Mouse (Mus musculus) activated CD4-positive, CD25-positive, alpha-beta regulatory T cell (primary cell): ENCODE data around the gene Stk17b. TPM values are rescaled to one million over a fixed set of nuclear protein-coding genes. Genes with fewer than 3 reads are reported as not detected.

Experiments used
- polyA plus RNA-seq, 2 experiments: library from polyadenylated mRNA; unstranded; fragments of 100-300 nt; shearing (Covaris generic); gene quantifications; one replicate each; pipeline ENCODE4 v1.2.1; 2017

Stk17b gene
- 100 to 1,000 TPM; 366 to 505 TPM for polyA plus RNA-seq

DNA sequence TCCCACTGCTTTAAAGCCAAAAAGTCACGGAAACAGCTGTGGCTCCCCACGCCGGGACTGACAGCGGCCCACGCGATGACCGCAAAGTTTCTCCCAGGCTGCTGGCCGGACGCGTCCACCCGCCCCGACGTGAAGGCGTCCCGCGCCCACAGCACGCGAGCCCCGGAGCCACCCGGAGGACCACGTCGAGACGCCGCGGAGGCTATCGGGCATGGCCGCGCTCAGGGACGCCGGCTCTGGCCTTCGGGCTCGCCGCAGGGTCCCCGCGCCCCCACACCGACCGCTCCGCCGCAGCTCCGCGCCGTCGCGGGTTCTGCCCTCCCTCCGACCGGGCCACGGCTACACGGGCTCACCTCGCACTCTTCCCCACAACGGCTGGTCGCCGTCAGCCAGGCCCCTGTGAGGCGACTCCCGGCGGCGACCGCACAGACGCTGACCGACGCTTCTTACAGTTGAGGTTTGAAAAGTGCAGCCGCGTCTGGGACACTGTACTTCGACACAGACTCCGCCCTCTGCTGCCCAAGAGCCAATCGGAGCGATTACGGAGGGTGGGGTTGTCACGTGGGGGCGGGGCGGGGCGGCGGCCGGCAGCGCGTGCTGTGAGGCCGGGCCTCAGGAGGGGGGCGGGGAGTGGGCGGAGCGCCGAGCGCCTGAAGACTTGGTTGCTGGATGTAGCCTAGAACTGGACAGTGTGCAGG is at the start of gene Stk17b:
Gene Stk17b, minus strand, starts transcription at position 504 of the 698 bp plus-strand sequence.

DNA sequence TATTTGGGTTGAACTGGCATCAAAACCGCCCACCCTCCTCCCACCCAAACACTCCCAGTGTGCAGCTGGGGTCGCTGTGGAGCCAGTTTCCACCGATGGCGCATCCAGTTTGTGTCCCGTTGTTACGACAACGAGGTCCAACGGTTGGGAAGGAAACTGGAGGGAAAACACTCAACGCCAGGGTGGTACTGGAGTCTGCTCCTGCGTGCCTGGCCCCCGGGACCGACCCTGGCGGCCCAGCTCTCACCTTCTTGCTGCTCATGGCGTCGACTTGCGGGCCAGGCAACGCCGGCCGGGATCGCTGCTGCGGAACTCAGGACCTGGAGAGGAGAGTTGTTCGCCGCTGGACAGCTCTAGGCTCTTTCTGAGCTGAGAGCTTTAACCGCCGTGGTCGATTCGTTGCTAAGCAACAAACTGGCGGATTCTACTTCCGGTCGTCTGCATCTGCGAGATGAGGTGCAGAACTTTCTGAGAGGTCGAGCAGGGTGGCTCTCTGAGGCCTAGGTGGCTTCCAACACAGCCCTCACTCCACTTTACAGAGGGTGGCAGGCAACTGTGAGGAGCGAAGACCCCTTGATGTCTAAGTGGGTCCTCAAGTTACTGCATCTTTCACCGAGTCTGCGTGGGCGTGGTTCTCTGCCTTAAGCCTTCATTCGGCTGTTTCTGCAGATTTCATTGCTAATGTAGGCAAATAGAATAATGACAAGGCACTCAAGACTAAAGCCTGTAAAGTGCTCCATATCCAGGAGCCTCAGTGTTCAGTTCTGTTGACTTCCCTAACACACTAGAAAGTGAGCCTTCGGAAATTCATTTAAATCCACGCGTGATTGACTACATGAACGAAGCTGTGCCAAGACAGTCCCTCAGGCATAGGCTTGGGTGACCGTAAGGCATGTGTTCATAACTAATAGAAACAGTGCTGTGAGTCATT is 78.3 kb downstream of the Stk17b start, which contains the start of gene Dnah7a:
Gene Dnah7a, minus strand, starts transcription at position 354 of the 931 bp plus-strand sequence.

Other genes starting within 250 kb of the Stk17b start
- 1 to 10 TPM; 1.2 to 2.6 TPM for gene Dnah7a, start 78.4 kb downstream of the Stk17b start, polyA plus RNA-seq